Mouse (Mus musculus) ovary, postnatal 36 days (tissue): ENCODE measurements around the gene Spsb4.

Source experiments
- DNase-seq: peaks from one replicate; pipeline ENCODE4 v3.0.0; 2022; ENCODE audit warnings: low spot score, mixed read lengths

Spsb4 gene

GRCm38 (mm10) chr9:96979417-96980030, 39.1 kb downstream of the Spsb4 start:
- no peak for DNase-seq

DNA sequence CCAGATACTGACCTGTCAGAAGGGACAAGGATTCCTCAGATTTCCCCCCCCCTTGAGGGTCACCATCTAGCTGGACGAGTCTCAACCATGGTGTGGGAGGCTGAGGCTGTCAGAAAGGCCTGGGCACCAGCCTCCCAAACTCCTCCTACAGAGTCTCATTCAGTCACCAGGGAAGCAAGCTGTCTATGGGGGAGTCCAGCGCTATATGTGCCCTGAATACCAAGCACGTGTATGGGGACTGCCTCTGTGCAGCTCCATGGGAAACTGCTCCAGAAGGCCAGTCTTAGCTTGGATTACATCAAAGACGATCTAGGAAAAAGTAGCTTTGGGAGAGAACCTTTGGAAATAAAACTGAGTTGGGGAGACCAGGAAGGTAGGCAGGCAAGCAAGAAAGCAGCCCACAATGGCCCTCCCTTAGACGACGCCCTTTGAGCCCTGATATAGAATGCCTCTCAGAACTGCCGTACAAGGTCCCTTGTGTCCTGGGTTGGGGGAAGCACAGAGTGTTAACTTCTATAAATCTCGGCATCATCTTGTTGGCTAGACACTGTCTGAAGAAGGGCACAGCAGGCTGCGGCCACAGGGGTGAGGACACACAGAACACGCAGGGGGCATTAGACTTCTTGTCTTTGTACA, 40.4 kb downstream of the Spsb4 start:
- DNase-seq = no peak

GRCm38 (mm10) chr9:96977287-96978145, 41.1 kb downstream of the Spsb4 start:
- DNase-seq = peak; percentile 61

DNA sequence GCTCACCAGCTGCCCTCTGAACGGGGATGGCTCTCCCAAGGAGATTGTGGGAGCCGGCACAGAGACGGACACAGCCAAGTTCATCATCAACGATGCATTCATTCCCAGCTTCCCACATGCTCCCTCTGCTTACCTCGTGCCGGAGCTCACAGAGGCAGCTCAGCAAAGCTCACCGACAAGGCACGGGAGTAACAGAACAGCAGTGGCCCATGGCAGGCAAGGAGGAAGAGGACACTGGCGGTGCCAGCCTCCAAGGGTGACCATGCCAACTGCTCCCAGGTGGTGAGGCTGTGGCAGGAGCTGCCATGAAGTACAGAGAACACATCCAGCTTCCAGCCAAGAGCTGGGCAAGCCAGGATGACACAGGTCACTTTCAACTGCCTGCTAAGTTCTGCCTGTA, 45.6 kb downstream of the Spsb4 start:
- DNase-seq = no peak

- no peak for DNase-seq
Measured at GRCm38 (mm10) chr9:96971625-96972404, 46.8 kb downstream of the Spsb4 start.

GRCm38 (mm10) chr9:96967516-96967915, 51.1 kb downstream of the Spsb4 start:
- no peak for DNase-seq

- no peak for DNase-seq
Measured at GRCm38 (mm10) chr9:96966465-96966864, 52.2 kb downstream of the Spsb4 start.

DNA sequence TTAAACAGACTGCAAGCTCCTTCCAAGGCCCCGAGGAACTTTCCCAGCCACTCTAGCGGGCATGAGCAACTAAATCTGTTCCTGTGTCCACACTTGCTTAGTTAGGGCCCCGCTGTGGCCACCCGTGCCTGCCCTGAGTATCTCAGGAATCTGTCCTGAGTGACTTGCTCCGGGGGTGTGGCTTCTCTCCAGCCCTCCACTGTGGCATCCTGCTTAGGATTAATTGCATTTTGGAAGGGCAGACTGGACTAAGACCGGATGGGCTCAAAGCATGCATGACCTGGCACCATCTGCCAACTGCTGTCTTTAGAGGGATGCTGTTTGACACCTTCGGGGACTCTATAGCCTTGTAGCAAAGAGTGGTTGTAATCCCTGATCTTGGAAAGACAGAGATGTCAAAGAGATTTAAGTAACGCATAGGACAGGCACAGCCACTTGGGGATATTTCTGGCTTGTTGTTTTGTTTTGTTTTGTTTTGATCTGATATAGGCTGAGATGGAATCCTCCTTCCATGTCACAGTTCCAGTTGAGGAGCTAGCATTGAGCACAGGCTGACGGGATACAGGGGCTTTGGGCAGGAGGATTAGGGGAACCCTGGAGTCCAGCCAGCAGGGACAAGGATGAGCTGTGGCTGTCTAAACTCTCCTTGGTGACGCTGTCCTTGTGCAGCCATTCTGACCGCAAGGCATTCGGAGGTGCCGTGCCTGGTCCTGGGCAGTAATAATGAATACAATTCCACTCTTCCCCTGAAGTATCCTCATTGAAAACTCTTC, 55.0 kb downstream of the Spsb4 start:
- no peak for DNase-seq

DNA sequence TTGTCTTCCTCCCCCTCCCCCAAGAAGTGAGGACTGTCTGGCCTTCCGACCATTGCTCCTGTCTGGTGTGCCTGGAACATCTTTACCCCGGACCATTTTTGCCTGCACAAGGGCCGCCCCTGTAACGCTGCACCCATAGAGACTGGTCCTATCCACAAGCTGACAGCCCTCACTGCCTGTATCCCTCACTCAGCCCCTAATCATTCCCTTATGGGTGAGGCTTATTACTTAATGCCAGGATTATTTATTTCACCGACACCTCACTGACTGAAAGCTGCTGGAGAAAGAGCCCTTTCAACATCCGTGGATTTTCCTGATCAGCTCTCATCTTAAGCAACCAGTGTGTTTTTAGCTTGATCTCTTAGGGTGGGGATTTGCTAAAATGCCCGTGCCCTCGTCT, 55.9 kb downstream of the Spsb4 start:
- no peak for DNase-seq

- no peak for DNase-seq
Measured at GRCm38 (mm10) chr9:96961986-96962701, 56.5 kb downstream of the Spsb4 start.

DNA sequence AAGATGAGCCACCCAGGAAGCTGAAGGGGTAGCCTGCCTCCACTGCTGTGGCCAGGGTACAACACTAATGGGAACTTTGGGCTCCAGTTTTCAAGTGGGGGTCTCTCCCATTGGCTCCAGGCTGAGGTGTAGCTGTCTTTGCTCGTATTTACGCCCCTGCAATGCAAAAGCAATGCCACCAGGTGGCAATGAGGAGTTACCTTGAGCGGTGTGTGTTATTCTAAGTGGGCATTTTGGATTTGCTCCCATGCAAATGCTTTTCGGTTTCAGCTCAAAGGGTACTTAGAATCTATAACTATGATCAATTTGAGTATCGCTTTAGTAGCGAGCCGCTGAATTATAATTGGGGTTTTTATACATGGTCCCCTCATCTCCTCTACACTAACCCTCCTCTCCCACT, 57.6 kb downstream of the Spsb4 start:
- DNase-seq = no peak

DNA sequence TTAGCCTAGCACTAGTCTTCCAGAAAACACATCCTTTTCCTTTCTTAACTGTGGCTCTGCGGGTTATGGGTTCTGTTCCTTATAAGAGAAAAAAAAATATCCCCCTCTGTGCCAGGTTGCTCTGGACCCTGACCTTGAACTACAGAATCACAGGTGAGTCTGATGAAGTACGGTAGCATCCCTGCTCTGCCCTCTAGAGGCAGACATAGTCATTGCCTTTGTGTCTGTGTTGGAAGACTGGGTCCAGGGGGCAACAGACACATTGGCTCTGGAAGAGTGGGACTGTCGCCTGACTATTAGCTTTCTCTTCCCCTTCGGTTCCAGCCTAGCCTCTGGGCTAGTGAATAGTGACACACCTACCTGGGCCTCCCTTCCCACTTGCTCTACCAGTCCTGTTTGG, 58.4 kb downstream of the Spsb4 start:
- DNase-seq = no peak

GRCm38 (mm10) chr9:96959469-96959868, 59.2 kb downstream of the Spsb4 start:
- no peak for DNase-seq

GRCm38 (mm10) chr9:96958009-96958615, 60.5 kb downstream of the Spsb4 start:
- DNase-seq = no peak

GRCm38 (mm10) chr9:96957298-96957865, 61.3 kb downstream of the Spsb4 start:
- DNase-seq = no peak

DNA sequence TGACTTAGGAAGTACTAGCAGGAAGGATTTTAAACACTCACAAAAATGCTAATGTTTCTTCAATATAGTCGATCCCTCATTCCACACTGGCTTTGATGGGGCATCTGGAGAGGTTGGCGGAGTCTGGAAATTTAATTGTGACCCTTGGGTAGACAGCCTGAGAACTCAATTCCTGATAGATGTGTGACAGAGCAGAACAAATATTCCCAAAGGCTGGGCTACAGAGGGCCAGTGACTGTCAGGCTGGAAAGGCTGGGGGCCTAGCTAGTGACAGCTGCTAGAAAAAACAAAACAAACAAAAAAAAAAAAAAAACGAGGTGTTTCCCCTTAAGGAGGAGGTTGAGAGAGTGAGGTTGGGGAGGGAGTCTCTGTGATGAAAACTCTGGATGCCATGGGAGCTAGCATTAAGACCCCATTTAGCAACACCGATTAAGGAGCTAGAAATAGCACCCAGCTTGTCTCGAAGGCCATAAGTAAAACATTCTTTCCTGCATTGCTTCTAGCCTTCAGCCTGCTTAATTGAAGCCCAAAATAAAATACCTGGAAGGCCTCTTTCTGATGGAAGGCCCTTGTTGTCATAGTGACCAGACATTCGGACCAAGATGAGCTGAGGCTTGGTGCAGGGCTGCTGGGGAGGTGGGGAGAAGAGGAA, 61.9 kb downstream of the Spsb4 start:
- no peak for DNase-seq

- peak; percentile 34 for DNase-seq
Measured at GRCm38 (mm10) chr9:96954063-96954809, 64.4 kb downstream of the Spsb4 start.

DNA sequence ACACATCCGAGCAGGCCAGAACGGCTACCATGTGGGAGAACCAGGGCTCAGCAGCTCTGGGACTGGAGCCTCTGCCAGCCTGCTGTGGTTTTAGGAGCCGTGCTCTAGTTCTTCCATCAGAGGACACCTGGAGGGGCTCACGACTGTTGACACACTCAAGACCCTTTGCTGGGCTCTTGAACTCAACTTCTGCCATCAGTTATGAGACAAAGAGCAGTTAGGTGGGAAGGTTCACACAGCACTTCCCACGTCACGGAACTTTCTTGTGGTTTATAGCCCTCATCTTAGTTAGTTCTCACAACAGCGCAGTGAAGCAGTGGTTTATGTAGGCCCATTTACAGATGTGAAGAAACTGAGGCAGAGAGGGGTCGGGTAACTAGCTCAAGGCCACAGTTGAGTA, 65.2 kb downstream of the Spsb4 start:
- DNase-seq = no peak
